Mouse (Mus musculus) frontal cortex, postnatal 10 days (tissue): ENCODE measurements around the gene Atp2b2.

Experiments
- DNase-seq, 2 experiments: peaks; one replicate each; pipeline ENCODE4 v3.0.0; 2022; ENCODE audit warnings: low spot score in 2 of 2, mixed read lengths in 1 of 2

Gene Atp2b2

DNA sequence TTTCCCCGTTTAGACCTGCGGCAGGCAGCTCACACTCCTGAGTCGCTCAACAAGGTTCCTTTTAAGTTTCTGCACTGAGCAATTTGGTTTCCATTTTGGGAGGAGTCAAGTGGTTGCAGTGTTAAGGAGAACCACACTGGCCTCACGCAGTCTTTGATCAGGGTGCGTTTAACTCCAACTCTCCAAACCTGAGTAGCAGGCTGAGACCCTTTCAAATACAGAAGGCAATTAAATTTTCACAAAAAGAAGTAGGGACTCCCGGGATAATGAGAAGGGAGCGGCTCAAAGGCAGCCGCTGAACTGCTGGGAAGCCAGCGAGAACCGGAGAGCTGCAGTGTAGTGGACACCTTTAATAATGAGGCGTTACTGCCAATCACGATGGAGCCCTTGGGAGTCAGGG, 100.1 kb downstream of the Atp2b2 start:
- DNase-seq: no peak

DNA sequence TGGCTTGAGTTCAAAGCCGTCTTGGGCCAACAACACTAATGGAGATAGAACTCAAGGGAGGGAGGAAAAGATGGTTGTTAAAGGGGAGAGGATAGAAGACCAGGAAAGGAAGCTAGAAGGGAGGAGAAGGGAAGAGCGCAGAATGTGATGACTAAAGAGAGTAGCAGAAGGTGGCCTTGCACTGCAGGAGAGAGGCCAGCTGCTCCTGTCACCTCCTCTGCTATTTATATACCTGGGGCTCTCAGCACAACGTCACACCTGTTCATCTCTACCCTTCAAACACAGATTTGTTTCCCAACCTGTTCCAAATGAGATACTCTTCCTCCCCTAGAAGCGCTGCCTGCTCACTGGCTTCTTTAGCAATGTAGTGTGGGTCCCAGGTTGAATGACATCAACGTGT, 101.1 kb downstream of the Atp2b2 start:
- DNase-seq: no peak

DNA sequence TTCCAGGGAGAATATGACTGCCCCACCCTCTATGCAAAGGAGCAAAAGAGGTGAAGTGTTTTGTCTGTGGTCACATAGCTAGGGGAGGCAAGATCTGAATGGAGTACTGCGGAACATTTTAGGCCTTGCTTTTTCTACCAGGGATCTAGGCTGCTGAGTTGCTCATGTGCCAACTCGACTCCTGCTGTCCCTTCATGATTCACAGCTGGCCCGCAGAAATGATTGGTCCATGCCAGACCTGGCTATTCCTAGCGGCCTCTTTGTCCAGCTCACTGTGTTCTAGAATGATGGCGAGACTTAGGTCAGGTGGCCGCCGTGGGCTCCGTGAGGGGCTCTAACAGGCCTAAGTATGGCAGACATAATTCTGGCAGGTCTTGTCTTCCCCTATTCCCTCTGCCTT, 103.0 kb downstream of the Atp2b2 start:
- DNase-seq: no peak

DNA sequence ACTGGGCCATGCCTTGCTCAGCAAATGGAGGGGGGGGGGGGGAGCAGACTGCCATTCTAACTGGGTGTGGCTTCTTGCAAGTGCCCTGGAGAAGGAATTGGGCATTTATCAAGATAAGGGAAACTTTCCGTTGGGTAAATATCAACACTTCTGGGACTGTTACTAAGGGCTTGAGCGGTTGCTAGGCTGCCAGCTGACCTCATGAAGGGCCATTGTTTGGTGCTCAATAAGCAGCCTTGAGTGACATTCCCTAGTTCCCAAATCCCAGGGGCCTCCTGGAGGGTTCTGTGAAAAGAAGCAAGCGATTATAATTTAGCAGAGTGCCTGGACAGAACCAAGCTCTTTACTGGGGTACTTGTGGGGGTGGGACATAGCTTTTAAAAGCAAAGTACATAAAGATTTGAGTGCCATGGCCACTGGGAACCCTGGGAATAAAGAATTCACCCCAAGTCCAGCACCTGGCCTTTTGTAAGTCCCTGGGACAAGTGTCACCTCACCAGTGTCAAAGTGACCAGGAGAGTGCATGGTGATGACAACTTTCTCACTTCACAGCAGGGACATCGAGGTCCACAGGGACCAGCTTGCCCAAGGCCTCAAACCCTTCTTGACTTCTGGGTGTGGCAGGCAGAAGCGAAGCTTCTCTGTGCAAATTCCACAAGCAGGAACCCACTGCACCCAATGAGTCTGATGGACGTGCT, 105.5 kb downstream of the Atp2b2 start:
- no peak for DNase-seq

DNA sequence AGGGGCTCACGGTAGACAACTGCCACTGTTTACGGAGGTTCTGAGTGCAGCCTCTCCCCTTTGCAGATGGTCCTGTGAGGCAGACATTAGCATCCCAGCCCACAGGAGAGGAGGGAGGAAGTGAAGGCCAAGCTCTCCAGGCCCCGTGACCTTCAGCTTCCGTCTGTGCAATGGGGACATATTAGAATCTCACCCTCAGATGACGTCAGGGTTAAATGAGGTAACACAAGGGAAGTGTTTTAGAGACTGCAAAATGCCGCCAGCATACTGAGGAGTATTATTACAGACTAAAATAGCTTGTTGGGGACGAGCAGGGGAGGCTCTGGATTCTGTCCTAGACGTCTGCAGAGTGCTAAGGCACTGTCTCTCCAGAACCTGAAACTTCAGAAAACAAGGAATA, 106.3 kb downstream of the Atp2b2 start:
- DNase-seq: no peak

DNA sequence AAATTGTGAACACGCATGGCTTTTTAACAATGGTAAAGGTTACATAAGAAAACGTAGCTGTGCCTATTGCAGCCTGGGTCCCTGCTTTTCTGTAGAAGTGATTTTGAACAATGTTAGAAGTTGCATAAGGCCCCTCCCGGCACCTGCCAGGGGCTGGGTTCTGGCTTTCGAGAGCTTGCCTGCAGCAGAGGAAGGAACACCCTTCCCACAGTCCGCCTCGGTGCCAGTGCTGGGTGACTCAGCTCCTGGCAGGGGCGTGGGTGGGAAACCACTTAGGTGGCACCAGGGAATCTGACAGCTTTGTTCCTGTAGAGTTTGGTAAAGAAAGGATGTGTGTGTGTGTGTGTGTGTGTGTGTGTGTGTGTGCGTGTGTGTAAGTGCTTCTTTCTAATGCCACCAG, 107.7 kb downstream of the Atp2b2 start:
- DNase-seq: peak; percentile 66 to 83

DNA sequence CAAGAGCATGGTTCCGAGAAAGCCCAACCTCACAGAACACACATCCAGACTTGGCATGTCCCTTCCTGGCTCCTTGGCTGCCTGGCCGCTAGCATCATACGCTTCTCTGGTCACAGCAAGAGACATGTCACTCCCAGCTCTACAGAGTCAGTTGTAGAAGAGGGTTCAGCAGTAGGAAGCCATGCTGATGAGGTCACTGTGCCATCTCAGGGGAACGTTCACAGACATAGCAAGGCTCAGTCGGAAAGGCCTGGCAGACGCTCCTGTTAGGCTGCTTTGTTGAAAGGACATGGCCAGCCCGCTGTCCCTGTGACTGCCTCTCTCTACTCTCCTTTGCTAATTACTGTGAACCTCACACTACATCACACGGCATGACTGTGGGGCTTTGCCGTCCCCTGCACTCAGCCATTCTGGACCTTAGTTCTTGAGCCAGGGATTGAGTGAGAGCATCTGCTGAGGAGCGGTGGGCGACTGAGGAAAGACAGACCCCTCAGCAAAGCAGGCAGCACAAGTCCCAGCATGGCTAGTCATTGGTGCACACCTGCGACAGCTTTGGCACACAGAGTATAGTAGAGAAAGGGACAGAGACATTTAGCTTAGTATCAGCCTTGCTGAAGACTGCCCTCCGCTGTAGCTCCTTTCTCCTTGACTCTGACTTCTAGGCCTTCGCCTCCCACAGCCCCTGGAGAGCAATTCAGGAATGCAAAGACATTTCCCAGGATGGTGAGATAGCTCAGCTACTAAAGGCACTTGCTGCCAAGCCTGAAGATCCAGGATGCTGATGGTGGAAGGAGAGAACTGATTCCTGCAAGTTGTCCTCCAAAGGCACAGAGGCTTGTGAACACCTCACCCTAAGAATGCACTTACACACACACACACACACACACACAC, 108.9 kb downstream of the Atp2b2 start:
- DNase-seq: no peak

DNA sequence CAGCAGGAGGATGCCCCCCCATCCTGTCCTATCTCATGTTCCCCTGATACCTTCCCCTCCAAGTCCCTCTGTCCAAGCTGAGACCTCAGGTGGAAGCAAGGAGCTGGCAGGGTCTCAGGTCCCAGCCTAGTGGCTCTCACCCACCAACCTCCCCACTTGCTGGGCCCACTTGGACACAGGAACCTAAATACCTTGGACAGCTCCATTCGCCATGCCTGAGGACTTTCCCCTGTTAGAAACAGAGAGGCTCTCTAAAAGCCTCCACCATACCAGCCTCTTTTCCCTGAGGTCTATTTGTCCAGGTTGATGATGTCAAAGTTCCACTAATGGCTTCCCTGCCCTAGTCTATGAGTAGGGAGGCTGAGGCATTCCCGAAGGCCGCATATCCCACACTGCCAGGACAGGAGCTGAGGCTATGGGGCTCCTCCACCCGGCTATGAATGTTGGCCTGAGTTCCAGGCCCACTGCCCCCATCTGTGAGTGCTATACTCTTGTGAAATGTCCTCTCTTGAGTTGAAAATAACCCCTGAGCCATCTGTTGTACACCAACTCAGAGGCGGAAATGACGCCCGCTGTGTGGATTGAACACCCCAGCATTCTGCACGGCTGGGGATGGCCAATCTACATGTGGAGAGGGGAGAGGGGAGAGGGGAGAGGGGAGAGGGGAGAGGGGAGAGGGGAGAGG, 113.1 kb downstream of the Atp2b2 start:
- no peak for DNase-seq

DNA sequence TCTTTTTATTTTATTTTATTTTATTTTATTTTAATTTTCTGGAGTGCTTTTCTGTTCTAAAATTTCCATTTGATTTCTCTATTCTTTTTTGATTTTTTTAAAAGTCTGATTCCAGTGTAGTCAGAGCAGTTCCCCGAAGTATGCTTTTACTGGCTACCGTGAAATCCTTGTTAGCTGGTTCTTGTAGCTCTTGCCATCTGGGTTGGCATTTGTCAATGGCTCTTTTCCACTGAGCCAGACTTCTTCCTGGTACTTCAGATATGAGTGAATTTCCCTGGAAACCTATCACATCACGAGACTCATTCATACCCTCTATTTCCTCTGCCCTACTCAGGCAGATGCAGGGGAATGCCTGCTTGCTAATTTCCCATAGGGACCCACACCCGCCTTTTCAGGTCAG, 119.2 kb downstream of the Atp2b2 start:
- DNase-seq: no peak

DNA sequence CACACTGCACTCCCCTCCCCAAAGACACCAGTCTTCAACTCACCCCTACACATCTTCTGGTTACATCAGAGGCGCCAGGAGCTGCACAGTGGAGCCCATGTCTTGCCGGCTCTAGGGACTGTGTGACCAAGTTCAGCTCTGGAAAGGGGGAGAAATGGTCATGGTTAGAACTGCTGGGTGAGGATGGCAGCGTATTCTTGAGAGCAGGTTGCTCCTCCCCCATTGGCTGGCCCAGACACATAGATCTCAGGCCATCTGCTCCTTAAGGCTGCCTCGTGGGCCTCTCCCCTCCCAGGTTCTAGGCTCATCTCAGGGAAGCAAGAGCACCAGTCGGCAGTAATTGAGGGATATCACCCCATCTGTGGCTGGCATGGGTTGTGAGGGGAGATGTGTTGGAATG, 121.9 kb downstream of the Atp2b2 start:
- no peak for DNase-seq

DNA sequence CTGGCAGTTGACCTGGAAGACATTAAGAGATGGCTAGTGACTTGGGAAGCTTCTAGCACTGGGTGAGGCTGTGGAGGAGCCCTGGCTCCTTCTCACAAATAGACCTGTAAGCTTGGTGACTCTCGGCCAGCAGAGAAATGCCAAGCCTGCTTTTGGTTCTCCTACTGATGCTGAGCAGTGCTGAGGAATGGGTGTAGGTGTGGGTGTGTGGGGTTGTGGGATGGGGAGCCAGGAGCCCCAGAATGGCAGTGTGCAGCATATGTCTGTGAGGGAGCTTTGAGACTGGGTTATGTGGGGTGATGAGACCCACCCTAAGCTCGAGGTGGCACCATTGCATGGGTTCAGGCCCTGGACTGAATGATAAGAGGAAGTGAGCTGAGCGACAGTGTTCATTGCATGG, 129.7 kb downstream of the Atp2b2 start:
- DNase-seq: no peak

DNA sequence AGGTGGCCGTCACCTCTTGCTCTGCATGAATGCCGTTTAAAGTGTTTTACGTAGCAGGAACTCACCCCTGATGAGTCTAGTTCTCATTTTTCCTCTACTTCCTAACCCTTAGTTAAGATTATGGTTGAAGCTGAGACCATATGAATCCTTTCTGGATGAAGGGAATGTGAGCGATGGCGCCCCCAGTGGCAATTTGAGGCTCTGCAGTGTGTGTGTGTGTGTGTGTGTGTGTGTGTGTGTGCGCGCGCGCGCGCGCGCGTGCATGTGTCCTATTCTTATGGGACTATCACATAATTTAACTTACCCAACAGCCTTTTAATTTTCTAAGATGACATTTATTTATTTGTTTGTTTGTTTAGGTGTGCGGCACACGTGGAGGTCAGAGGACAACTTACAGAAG, 131.3 kb downstream of the Atp2b2 start:
- no peak for DNase-seq

DNA sequence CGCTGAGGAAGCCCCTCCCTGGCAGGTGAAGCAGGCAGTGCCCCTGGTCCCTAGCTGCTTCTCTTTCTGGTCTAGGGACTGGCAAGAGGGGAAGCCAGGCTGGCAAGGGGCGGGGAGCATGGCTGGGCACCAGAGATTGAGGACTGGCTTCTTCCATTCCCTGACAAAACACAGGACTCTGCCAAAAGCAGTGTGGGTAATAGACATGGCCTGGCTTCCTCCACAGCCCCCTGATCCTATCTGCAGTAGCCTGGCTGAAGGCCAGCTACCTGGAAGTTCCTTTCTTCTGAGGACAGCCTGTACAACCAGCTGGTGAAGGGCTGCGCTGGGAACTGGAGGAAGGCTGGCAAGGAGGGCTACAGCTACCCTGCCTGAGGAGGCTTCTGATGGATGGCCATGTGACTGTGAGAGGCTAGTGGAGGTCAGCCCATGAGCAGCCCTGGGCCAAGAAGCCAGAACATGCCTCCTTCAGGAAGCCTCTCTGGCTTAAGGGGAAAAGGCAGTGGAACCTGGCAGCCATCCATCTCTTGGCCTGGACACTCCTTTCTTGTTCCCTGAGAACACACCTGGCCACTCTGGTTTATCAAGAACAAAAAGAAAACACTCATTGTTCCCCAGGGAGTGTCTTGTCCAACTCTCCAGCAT, 131.9 kb downstream of the Atp2b2 start:
- DNase-seq: no peak

DNA sequence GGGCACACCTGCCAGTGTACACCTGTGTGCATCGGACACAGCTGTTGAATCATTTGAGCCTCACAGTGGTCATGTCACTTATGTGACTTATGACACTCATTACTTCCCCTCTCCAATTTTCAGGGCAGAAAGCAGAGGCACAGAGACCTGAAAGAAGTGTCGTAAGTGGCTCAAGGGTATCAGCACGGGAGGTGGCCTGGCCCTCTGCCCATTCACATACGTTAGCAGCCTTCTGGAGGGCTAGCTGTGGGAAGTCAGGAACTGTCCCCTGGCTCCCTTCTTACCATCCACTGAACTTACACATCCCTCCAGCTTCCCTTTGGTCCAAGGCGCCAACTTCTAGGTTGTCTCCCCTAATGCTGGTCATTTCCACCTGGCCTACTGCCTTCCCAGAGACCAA, 132.6 kb downstream of the Atp2b2 start:
- no peak for DNase-seq

DNA sequence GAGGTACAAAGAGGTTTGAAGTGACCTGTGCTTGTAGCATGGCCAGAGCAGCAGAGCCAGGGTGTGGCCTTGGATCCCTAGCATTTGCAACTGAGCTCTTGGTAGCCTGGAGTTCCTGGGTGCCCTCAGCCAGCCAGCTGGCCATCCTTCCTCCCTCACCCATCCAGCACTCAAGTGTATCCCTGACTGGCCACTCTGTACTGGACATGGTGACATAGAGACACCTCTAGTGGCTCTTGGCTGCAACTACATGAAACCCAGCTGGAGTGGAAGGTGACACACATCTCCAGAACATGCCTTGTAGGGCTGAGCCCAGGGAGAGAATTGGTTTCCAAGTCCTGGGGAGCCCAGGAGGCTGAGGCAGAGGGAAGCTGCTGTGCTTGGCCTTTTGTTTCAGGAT, 134.3 kb downstream of the Atp2b2 start:
- no peak for DNase-seq

DNA sequence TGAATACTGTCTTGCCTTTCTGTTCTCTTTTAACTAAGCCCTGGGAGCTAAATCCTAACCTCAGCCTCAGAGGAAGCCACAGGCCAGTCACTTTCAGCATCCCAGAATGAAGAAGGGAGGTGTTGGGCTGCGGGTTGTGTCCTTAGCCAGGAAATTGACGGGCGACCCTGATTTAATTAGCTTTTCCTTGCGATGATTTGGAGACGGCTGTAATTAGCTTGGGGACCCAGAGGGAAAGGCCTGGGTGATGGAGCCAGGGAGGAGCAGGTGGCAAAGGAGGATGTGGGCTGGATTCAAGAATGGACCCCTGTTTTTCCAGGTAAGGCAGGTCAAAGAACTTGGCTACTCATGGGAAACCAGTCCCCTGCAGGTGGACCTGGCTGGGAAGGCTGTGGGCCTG, 138.0 kb downstream of the Atp2b2 start:
- no peak for DNase-seq

DNA sequence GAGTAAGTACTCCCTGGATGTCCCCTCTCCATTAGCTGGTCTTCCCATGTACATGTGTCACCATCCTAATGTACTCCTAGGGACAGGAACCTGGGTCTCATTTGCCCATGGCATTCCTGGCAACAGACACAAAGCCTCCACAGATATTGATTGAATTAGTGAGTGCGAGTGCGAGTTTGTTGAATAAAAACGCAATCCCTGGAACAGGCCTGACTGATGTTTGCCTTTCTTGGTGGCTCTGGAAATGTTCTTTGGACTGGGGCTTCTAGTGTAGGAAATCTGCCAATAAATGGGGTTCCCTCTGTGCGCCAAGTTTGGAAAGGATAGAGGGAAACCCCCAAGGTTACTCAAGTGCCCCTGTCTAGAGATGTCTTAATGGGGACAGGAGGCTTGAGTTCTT, 146.4 kb downstream of the Atp2b2 start:
- DNase-seq: no peak

DNA sequence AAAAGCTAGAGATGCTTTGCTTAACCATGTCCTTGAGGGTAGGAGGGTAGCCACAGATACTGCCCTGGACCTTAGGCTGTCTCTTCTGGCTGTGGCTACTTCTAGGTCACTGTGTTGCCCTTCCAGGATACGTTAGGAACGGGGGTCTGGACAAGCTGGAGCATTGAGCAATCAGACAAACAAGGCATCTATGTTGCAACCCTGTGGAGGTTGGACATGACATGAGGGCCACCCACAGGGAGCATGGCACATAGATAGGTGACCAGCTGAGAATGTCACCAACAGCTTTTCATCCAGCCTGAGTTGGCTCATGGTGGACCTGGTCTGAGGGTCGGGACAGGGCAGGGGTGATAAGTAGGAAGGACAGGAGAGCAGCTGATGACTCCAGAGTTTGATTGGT, 148.4 kb downstream of the Atp2b2 start:
- DNase-seq: no peak

DNA sequence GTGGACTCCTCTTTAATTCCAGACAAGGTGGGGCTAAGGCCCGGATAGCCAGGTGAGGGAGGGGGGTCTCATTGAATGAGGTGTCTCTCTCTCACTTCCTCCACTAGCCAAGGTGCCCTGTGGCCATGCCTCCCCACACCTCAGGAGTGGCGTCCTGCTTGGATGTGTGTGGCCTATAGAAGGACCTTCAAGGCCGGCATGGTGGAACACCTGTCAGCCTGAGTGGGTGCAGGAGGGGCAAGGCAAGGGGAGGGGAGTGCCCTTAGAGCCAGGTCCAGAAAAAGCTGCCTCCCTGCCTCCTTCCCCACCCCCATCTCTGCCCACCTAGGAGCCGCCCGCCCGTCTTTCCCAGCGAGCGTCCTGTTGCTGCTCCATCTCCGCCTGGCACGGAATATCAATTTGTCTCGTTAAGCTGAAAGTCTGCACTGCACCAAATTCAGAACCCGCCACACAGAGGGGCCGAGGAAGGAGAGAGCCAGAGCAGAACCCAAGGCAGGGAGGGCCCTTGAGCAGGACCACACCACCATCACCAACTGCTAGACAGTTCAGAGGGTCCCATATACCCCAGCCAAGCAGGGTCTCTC, 150.2 kb downstream of the Atp2b2 start:
- DNase-seq: no peak

DNA sequence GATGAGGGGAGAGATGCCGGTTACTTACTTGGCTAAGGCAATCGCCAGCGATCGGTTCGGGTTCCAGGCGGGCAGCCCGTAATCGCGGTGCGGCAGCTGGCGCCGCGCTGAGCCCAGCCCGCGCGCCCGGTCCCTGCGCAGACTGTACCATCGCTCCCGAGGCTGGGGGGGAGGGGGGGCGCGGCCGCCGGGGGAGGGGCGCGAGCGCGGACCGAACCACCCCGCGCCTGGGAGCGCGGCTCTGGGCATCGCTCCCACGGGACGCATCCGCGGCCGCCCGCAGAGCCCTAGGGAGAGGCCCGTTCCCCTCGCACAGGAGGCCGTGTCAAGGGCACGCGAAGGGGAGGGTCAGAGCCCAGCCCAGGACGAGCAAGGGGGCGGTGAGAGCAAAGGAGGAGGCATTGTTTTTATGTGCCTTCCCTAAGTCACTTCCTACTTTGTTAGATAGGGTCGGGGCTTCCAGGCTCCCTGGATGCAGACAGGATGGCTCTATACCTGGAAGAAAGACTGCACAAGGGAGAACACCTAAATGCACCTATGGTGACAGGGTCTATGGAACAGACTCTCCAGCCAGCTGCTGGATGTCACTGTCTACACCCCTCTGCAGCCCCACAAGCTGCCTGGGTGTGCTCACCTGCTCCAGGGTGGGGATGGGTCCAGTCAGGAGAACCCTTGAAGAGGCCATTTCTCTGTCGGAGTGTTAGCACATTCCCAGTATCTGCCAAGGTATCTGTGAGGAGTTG, 151.0 kb downstream of the Atp2b2 start:
- DNase-seq: peak in 1 of 2 experiments; percentile 58

DNA sequence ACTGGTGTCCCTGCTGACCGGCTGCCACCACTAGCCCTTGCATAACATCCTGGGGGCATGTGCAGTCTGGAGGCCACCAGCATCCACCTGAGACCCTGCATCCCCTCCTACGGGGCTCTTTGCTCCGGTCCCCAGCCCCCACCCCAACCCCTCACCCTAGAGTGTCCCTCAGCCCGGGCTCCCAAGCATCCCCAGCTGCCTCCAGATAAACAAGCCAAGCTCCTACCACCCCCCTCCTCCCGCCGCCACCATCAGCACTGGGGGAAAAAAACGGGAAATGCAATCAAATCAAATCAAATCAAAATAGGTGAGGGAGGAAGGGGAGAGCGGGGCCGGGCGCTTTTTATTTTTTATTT, 151.6 kb downstream of the Atp2b2 start:
- DNase-seq: no peak
